Mouse (Mus musculus) CH12.LX (cell line): ENCODE measurements around the gene Pomt2. TPM values are rescaled to one million over a fixed set of nuclear protein-coding genes. Genes with fewer than 3 reads are reported as not detected.

Experiments
- DNase-seq: peaks from one replicate; pipeline ENCODE4 v3.0.0-alpha.2; 2013; ENCODE audit errors: extremely low read depth
- H3K27ac ChIP-seq: 2 replicates; pipeline ENCODE4 v1.5.1; 2012; ENCODE audit warnings: low read depth, mild to moderate bottlenecking, control low read depth, moderate library complexity; ENCODE audit not compliant: insufficient read depth
- H3K27me3 ChIP-seq: replicated peaks from 2 replicates; pipeline ENCODE3; 2012; ENCODE audit warnings: inconsistent platforms
- H3K36me3 ChIP-seq, 2 experiments: replicated peaks in 1 of 2; 2 replicates each; pipeline versions ENCODE3 to v1.6.1; 2012; ENCODE audit warnings: inconsistent platforms in 1 of 2, low read length in 1 of 2, mild to moderate bottlenecking in 1 of 2, mixed read lengths in 1 of 2, moderate library complexity in 1 of 2; ENCODE audit not compliant: control insufficient read depth in 1 of 2, insufficient read depth in 1 of 2
- H3K4me1 ChIP-seq, 2 experiments: 2 replicates each; pipeline ENCODE4 v1.6.1; 2012; ENCODE audit warnings: inconsistent platforms in 1 of 2, moderate library complexity in 1 of 2; ENCODE audit not compliant: insufficient read depth in 2 of 2, control insufficient read depth in 1 of 2
- H3K4me2 ChIP-seq: 2 replicates; pipeline ENCODE4 v1.6.1; 2012; ENCODE audit warnings: low read depth, mild to moderate bottlenecking, control low read depth; ENCODE audit not compliant: poor library complexity, insufficient read depth, severe bottlenecking
- H3K4me3 ChIP-seq, 3 experiments: fragments of 150-350 bp in 1 of 3; sonication (generic) in 1 of 3; replicated peaks in 1 of 3; 2 replicates each; pipeline versions ENCODE3 to v1.5.1; 2011 to 2012; ENCODE audit warnings: low read depth in 2 of 3, low read length in 2 of 3, mild to moderate bottlenecking in 2 of 3, moderate library complexity in 2 of 3, control low read depth in 1 of 3, improper control_type of control experiment in 1 of 3, inconsistent platforms in 1 of 3, mixed read lengths in 1 of 3; ENCODE audit not compliant: poor library complexity in 1 of 3
- H3K79me2 ChIP-seq: replicated peaks from 2 replicates; pipeline ENCODE4 v1.6.1; 2012; ENCODE audit warnings: mild to moderate bottlenecking, moderate library complexity; ENCODE audit not compliant: control insufficient read depth, poor library complexity, insufficient read depth, severe bottlenecking; ENCODE audit errors: extremely low read depth
- H3K9ac ChIP-seq: 2 replicates; pipeline ENCODE4 v1.6.1; 2012; ENCODE audit warnings: low read depth, mild to moderate bottlenecking, control low read depth, moderate library complexity; ENCODE audit not compliant: insufficient read depth
- H3K9me3 ChIP-seq: replicated peaks from 2 replicates; pipeline ENCODE3; 2012; ENCODE audit warnings: low read length, inconsistent platforms, mixed read lengths
- BHLHE40 ChIP-seq: IDR thresholded peaks from 2 replicates; pipeline ENCODE4 v1.6.1; 2011; ENCODE audit warnings: mild to moderate bottlenecking, low read depth, low read length, improper control_type of control experiment
- CTCF ChIP-seq, 2 experiments: IDR thresholded peaks in 1 of 2; conservative IDR thresholded peaks in 1 of 2; 2 replicates each; pipeline ENCODE4 v1.5.1; 2011 to 2012; ENCODE audit warnings: low read depth in 2 of 2, low read length in 2 of 2, improper control_type of control experiment in 1 of 2, inconsistent platforms in 1 of 2, mild to moderate bottlenecking in 1 of 2, moderate library complexity in 1 of 2
- ELF1 ChIP-seq: IDR thresholded peaks from 2 replicates; pipeline ENCODE4 v1.6.1; 2014; ENCODE audit warnings: low read depth, mild to moderate bottlenecking, inconsistent platforms, low read length, improper control_type of control experiment
- JUND ChIP-seq: conservative IDR thresholded peaks from 2 replicates; pipeline ENCODE4 v1.6.1; 2011; ENCODE audit warnings: low read depth, low read length, improper control_type of control experiment
- KAT2A ChIP-seq: IDR thresholded peaks from 2 replicates; pipeline ENCODE4 v1.6.1; 2012; ENCODE audit warnings: low read length, improper control_type of control experiment, inconsistent platforms; ENCODE audit not compliant: insufficient replicate concordance
- MAZ ChIP-seq: IDR thresholded peaks from 2 replicates; pipeline ENCODE4 v1.6.1; 2012; ENCODE audit warnings: low read depth, mild to moderate bottlenecking, inconsistent platforms, low read length, improper control_type of control experiment, moderate library complexity
- NRF1 ChIP-seq: IDR thresholded peaks from 2 replicates; pipeline ENCODE4 v1.6.1; 2014; ENCODE audit warnings: low read depth, mild to moderate bottlenecking, inconsistent platforms, low read length, improper control_type of control experiment, moderate library complexity
- RAD21 ChIP-seq: IDR thresholded peaks from 2 replicates; pipeline ENCODE4 v1.6.1; 2011; ENCODE audit warnings: low read depth, mild to moderate bottlenecking, low read length, improper control_type of control experiment, moderate library complexity
- RCOR1 ChIP-seq: conservative IDR thresholded peaks from 2 replicates; pipeline ENCODE4 v1.6.1; 2012; ENCODE audit warnings: low read depth, mild to moderate bottlenecking, inconsistent platforms, low read length, improper control_type of control experiment
- SMC3 ChIP-seq: IDR thresholded peaks from 2 replicates; pipeline ENCODE4 v1.6.1; 2011; ENCODE audit warnings: low read depth, low read length, improper control_type of control experiment
- ZKSCAN1 ChIP-seq: IDR thresholded peaks from 2 replicates; pipeline ENCODE4 v1.6.1; 2012; ENCODE audit warnings: low read depth, inconsistent platforms, low read length, improper control_type of control experiment, borderline replicate concordance
- ZMIZ1 ChIP-seq: IDR thresholded peaks from 2 replicates; pipeline ENCODE4 v1.6.1; 2012; ENCODE audit warnings: low read depth, mild to moderate bottlenecking, inconsistent platforms, low read length, improper control_type of control experiment
- dilution Hi-C: fragments of 300-500 bp; cut with MboI; formaldehyde crosslinking; loops from 2 replicates; pipeline ENCODE4 v1.14.3; 2020; ENCODE audit warnings: low sequenced_read_pairs; ENCODE audit not compliant: extremely low pct_unique_long_range_greater_than_20kb, extremely low pct_ligation_motif_present
- in situ Hi-C: fragments of 300-500 bp; cut with MboI; formaldehyde crosslinking; loops from 3 replicates; pipeline ENCODE4 v1.14.3; 2019; ENCODE audit warnings: low sequenced_read_pairs, low pct_ligation_motif_present, low pct_unique_long_range_greater_than_20kb, mixed read lengths
- polyA plus RNA-seq: library from polyadenylated mRNA; unstranded; fragments of >175 nt; gene quantifications from 2 replicates; pipeline ENCODE4 v1.2.1, GENCODE M21; 2012; ENCODE audit warnings: low read depth; ENCODE audit not compliant: insufficient read length
- total RNA-seq, 2 experiments: library from RNA; depleted of rRNA; stranded (reverse); fragments of 300-350 nt in 1 of 2; fragments of >200 nt in 1 of 2; gene quantifications; 2 replicates each; pipeline ENCODE4 v1.2.3; 2012 to 2014

Pomt2 gene
- total and polyA plus RNA-seq, 3 experiments = 11.6 to 12.8 (median 11.7) TPM

- Histone ChIP-seq H3K36me3 (peaks cover 10 to 72% of the 10 kb centered on the region in 2 experiments), H3K4me3 (no peak overlapping the region), H3K4me2 (no peak overlapping the region), H3K4me1 (peaks cover 0 to 11% of the 10 kb centered on the region in 2 experiments; a peak in 2 of 4 replicates), H3K9me3 (no peaks in the 10 kb centered on the region), H3K9ac (no peak overlapping the region), H3K79me2 (no peaks in the 10 kb centered on the region), H3K27me3 (no peaks in the 10 kb centered on the region), H3K27ac (no peak overlapping the region)
- in situ Hi-C loops = no loop called here
- dilution Hi-C loops = no loop called here
- no peak for DNase-seq
- no peak for TF ChIP-seq ZMIZ1
- no peak for TF ChIP-seq ELF1
- TF ChIP-seq MAZ = no peak
- no peak for TF ChIP-seq CTCF (conservative IDR thresholded peaks at IDR 0.05 in 1 of 2, IDR thresholded peaks at IDR 0.05 in 1 of 2; ENCODE audit: low read depth in 2 of 2, low read length in 2 of 2)
- no peak for TF ChIP-seq SMC3
- TF ChIP-seq KAT2A = no peak
- TF ChIP-seq ZKSCAN1 = no peak
- TF ChIP-seq RCOR1 = no peak
These were observed 16.6 kb downstream of the Pomt2 start for GRCm38 (mm10) chr12:87131181-87131580.

- H3K4me3 ChIP-seq = no peak overlapping the region
- H3K4me1 ChIP-seq = peaks cover 0 to 11% of the 10 kb centered on the region in 2 experiments; a peak in 2 of 4 replicates
- H3K9me3 ChIP-seq = no peaks in the 10 kb centered on the region
- no peaks in the 10 kb centered on the region for H3K27me3 ChIP-seq
- in situ Hi-C loops (no loop called here), dilution Hi-C loops (no loop called here)
- H3K79me2 ChIP-seq = no peaks in the 10 kb centered on the region
- peaks cover 10 to 72% of the 10 kb centered on the region in 2 experiments for H3K36me3 ChIP-seq
- DNase-seq = peak; percentile 24
- no peak overlapping the region for H3K9ac ChIP-seq
- H3K4me2 ChIP-seq = no peak overlapping the region
- 0 out of 2 replicates have a peak, but pooled peaks have one; percentile 16 for TF ChIP-seq BHLHE40
- no peak for TF ChIP-seq RAD21
- H3K27ac ChIP-seq = no peak overlapping the region
These were observed 17.5 kb downstream of the Pomt2 start for GRCm38 (mm10) chr12:87130224-87130623.

DNA sequence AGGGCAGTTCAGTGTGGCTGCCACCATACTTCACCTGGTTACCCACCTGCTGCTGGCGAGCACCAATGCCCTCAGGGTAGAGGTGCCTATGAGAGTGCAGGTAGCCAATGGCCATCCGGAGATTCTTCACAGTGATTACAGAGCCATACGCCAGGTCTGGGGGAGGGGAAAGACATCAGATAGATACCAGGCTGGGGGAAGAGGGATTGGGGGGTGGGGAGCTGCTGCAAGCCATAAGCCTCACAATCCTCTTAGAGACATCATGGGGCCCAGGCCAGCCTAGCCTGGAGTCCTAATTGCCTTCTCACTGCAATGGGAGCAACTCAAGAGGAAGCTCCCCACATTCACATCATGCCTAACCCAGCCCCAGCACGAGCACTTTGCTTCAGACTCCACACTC lies 20.5 kb downstream of the Pomt2 start:
- dilution Hi-C loops = no loop called here
- H3K4me3 ChIP-seq = no peak overlapping the region
- H3K9ac ChIP-seq = no peak overlapping the region
- no peak overlapping the region for H3K27ac ChIP-seq
- TF ChIP-seq JUND (no peak), NRF1 (no peak)
- H3K9me3 ChIP-seq = no peaks in the 10 kb centered on the region
- H3K27me3 ChIP-seq = no peaks in the 10 kb centered on the region
- H3K4me1 ChIP-seq = peaks cover 0 to 15% of the 10 kb centered on the region in 2 experiments; a peak in 2 of 4 replicates
- in situ Hi-C loops = no loop called here
- no peak overlapping the region for H3K4me2 ChIP-seq
- H3K36me3 ChIP-seq = peaks cover 21 to 80% of the 10 kb centered on the region in 2 experiments
- no peak for DNase-seq
- H3K79me2 ChIP-seq = no peaks in the 10 kb centered on the region
